Mouse (Mus musculus): Measurements from ENCODE around the gene Cfap157. TPM values are rescaled to one million over a fixed set of nuclear protein-coding genes. Genes with fewer than 3 reads are reported as not detected.

Gene Cfap157
- polyA plus RNA-seq, 1 experiment from 2014 or later = 0.36 TPM

GRCm38 (mm10) chr2:32758503-32758902, 25.7 kb downstream of the Cfap157 start:
- no peaks in the 10 kb centered on the region for H3K27me3 ChIP-seq (ENCODE audit: control insufficient read depth, insufficient read depth, low read length)
- no peak overlapping the region for H3K4me2 ChIP-seq (ENCODE audit: low read length)
- H3K4me3 ChIP-seq (ENCODE audit: control insufficient read depth in 1 of 2, insufficient read depth in 1 of 2, low read depth in 1 of 2, low read length in 2 of 2) = no peak overlapping the region
- WGBS = 71% methylated on average over 8 of the region's 8 CpGs
- no peak overlapping the region for H3K9ac ChIP-seq (ENCODE audit: low read length)
- H3K27ac ChIP-seq (replicated peaks in 1 of 2; ENCODE audit: control insufficient read depth in 1 of 2, insufficient read depth in 1 of 2, low read depth in 2 of 2, low read length in 2 of 2) = no peak overlapping the region
- ATAC-seq (ENCODE audit: insufficient number of reproducible peaks, insufficient read depth, low FRiP score, low read depth) = no peak
- no peaks in the 10 kb centered on the region for H3K9me3 ChIP-seq (ENCODE audit: control insufficient read depth, low read length)
- peaks cover 55% of the 10 kb centered on the region for H3K36me3 ChIP-seq (ENCODE audit: control insufficient read depth, insufficient read depth, low read length)
- H3K4me1 ChIP-seq (ENCODE audit: control insufficient read depth in 2 of 2, insufficient read depth in 2 of 2, low read length in 2 of 2) = no peaks in the 10 kb centered on the region

GRCm38 (mm10) chr2:32757056-32757845, 27.0 kb downstream of the Cfap157 start, which contains the start of gene Tor2a:
Gene Tor2a (plus strand): TSS chr2:32757234.
- ATAC-seq (ENCODE audit: insufficient number of reproducible peaks, insufficient read depth, low FRiP score, low read depth) = peak; percentile 91
- H3K4me2 ChIP-seq (ENCODE audit: low read length) = peak within 1 kb of the TSS; percentile 70
- no peaks in the 10 kb centered on the region for H3K27me3 ChIP-seq (ENCODE audit: control insufficient read depth, insufficient read depth, low read length)
- H3K9me3 ChIP-seq (ENCODE audit: control insufficient read depth, low read length) = no peaks in the 10 kb centered on the region
- peak within 1 kb of the TSS; percentile 94 for H3K9ac ChIP-seq (ENCODE audit: low read length)
- peak within 1 kb of the TSS; percentile 79 to 81 for H3K4me3 ChIP-seq (ENCODE audit: control insufficient read depth in 1 of 2, insufficient read depth in 1 of 2, low read depth in 1 of 2, low read length in 2 of 2)
- peak within 1 kb of the TSS; percentile 75 to 91 for H3K27ac ChIP-seq (replicated peaks in 1 of 2; ENCODE audit: control insufficient read depth in 1 of 2, insufficient read depth in 1 of 2, low read depth in 2 of 2, low read length in 2 of 2)
- WGBS = under 1% methylated on average over 66 of the region's 66 CpGs
- peaks cover 55% of the 10 kb centered on the region for H3K36me3 ChIP-seq (ENCODE audit: control insufficient read depth, insufficient read depth, low read length)
- H3K4me1 ChIP-seq (ENCODE audit: control insufficient read depth in 2 of 2, insufficient read depth in 2 of 2, low read length in 2 of 2) = no peaks in the 10 kb centered on the region

- no peak overlapping the region for H3K27ac ChIP-seq (replicated peaks in 1 of 2; ENCODE audit: control insufficient read depth in 1 of 2, insufficient read depth in 1 of 2, low read depth in 2 of 2, low read length in 2 of 2)
- peak overlapping the region; percentile 38 for H3K4me2 ChIP-seq (ENCODE audit: low read length)
- ATAC-seq (ENCODE audit: insufficient number of reproducible peaks, insufficient read depth, low FRiP score, low read depth) = no peak
Observed at GRCm38 (mm10) chr2:32756674-32757055, 27.6 kb downstream of the Cfap157 start.

GRCm38 (mm10) chr2:32752181-32752580, 32.0 kb downstream of the Cfap157 start:
- Histone ChIP-seq H3K9me3 (ENCODE audit: control insufficient read depth, low read length) (no peaks in the 10 kb centered on the region), H3K27ac (replicated peaks in 1 of 2; ENCODE audit: control insufficient read depth in 1 of 2, insufficient read depth in 1 of 2, low read depth in 2 of 2, low read length in 2 of 2) (no peak overlapping the region), H3K4me2 (ENCODE audit: low read length) (peak overlapping the region; percentile 75), H3K36me3 (ENCODE audit: control insufficient read depth, insufficient read depth, low read length) (peaks cover 72% of the 10 kb centered on the region), H3K4me3 (ENCODE audit: control insufficient read depth in 1 of 2, insufficient read depth in 1 of 2, low read depth in 1 of 2, low read length in 2 of 2) (peak overlapping the region in 1 of 2 experiments; percentile 44; a peak in 1 of 4 replicates), H3K4me1 (ENCODE audit: control insufficient read depth in 2 of 2, insufficient read depth in 2 of 2, low read length in 2 of 2) (peaks cover 0 to 4% of the 10 kb centered on the region in 2 experiments; a peak in 2 of 4 replicates), H3K27me3 (ENCODE audit: control insufficient read depth, insufficient read depth, low read length) (no peaks in the 10 kb centered on the region), H3K9ac (ENCODE audit: low read length) (no peak overlapping the region)
- no peak for ATAC-seq (ENCODE audit: insufficient number of reproducible peaks, insufficient read depth, low FRiP score, low read depth)
- WGBS = 61% methylated on average over 10 of the region's 10 CpGs

More at GRCm38 (mm10) chr2:32756674-32757055, 27.6 kb downstream of the Cfap157 start:
- Histone ChIP-seq H3K9ac (ENCODE audit: low read length) (no peak overlapping the region), H3K4me3 (ENCODE audit: control insufficient read depth in 1 of 2, insufficient read depth in 1 of 2, low read depth in 1 of 2, low read length in 2 of 2) (peak overlapping the region in 1 of 2 experiments; percentile 81; a peak in 2 of 4 replicates), H3K27me3 (ENCODE audit: control insufficient read depth, insufficient read depth, low read length) (no peaks in the 10 kb centered on the region), H3K9me3 (ENCODE audit: control insufficient read depth, low read length) (no peaks in the 10 kb centered on the region), H3K36me3 (ENCODE audit: control insufficient read depth, insufficient read depth, low read length) (peaks cover 54% of the 10 kb centered on the region), H3K4me1 (ENCODE audit: control insufficient read depth in 2 of 2, insufficient read depth in 2 of 2, low read length in 2 of 2) (no peaks in the 10 kb centered on the region)
- WGBS = 41% methylated on average over 6 of the region's 6 CpGs

- Histone ChIP-seq H3K4me2 (ENCODE audit: low read length) (peak overlapping the region; percentile 75), H3K9ac (ENCODE audit: low read length) (peak overlapping the region; percentile 68), H3K36me3 (ENCODE audit: control insufficient read depth, insufficient read depth, low read length) (peaks cover 76% of the 10 kb centered on the region), H3K27ac (replicated peaks in 1 of 2; ENCODE audit: control insufficient read depth in 1 of 2, insufficient read depth in 1 of 2, low read depth in 2 of 2, low read length in 2 of 2) (peak overlapping the region; percentile 31 to 38; a peak in 2 of 4 replicates), H3K27me3 (ENCODE audit: control insufficient read depth, insufficient read depth, low read length) (no peaks in the 10 kb centered on the region), H3K4me1 (ENCODE audit: control insufficient read depth in 2 of 2, insufficient read depth in 2 of 2, low read length in 2 of 2) (peaks cover 0 to 4% of the 10 kb centered on the region in 2 experiments; a peak in 2 of 4 replicates), H3K4me3 (ENCODE audit: control insufficient read depth in 1 of 2, insufficient read depth in 1 of 2, low read depth in 1 of 2, low read length in 2 of 2) (peak overlapping the region; percentile 43 to 44), H3K9me3 (ENCODE audit: control insufficient read depth, low read length) (no peaks in the 10 kb centered on the region)
- 38% methylated on average over 9 of the region's 10 CpGs for WGBS
- peak; percentile 11; the same call in 1 of the 2 replicates for ATAC-seq (ENCODE audit: insufficient number of reproducible peaks, insufficient read depth, low FRiP score, low read depth)
Observed at GRCm38 (mm10) chr2:32751665-32752033, 32.6 kb downstream of the Cfap157 start.

- H3K4me2 ChIP-seq (ENCODE audit: low read length) = peak overlapping the region; percentile 75
- H3K9me3 ChIP-seq (ENCODE audit: control insufficient read depth, low read length) = no peaks in the 10 kb centered on the region
- H3K4me3 ChIP-seq (ENCODE audit: control insufficient read depth in 1 of 2, insufficient read depth in 1 of 2, low read depth in 1 of 2, low read length in 2 of 2) = peak overlapping the region; percentile 43 to 44
- 22% methylated on average over 31 of the region's 31 CpGs for WGBS
- H3K27me3 ChIP-seq (ENCODE audit: control insufficient read depth, insufficient read depth, low read length) = no peaks in the 10 kb centered on the region
- peak overlapping the region; percentile 68 for H3K9ac ChIP-seq (ENCODE audit: low read length)
- H3K27ac ChIP-seq (replicated peaks in 1 of 2; ENCODE audit: control insufficient read depth in 1 of 2, insufficient read depth in 1 of 2, low read depth in 2 of 2, low read length in 2 of 2) = peak overlapping the region; percentile 31 to 60; a peak in 2 of 4 replicates
- ATAC-seq (ENCODE audit: insufficient number of reproducible peaks, insufficient read depth, low FRiP score, low read depth) = peak; percentile 80
- H3K4me1 ChIP-seq (ENCODE audit: control insufficient read depth in 2 of 2, insufficient read depth in 2 of 2, low read length in 2 of 2) = peaks cover 0 to 4% of the 10 kb centered on the region in 2 experiments; a peak in 2 of 4 replicates
- H3K36me3 ChIP-seq (ENCODE audit: control insufficient read depth, insufficient read depth, low read length) = peaks cover 82% of the 10 kb centered on the region
Observed at GRCm38 (mm10) chr2:32750887-32751664, 33.2 kb downstream of the Cfap157 start.

GRCm38 (mm10) chr2:32750199-32750598, 34.0 kb downstream of the Cfap157 start:
- Histone ChIP-seq H3K27ac (replicated peaks in 1 of 2; ENCODE audit: control insufficient read depth in 1 of 2, insufficient read depth in 1 of 2, low read depth in 2 of 2, low read length in 2 of 2) (no peak overlapping the region), H3K27me3 (ENCODE audit: control insufficient read depth, insufficient read depth, low read length) (no peaks in the 10 kb centered on the region), H3K4me1 (ENCODE audit: control insufficient read depth in 2 of 2, insufficient read depth in 2 of 2, low read length in 2 of 2) (peaks cover 0 to 4% of the 10 kb centered on the region in 2 experiments; a peak in 2 of 4 replicates), H3K4me2 (ENCODE audit: low read length) (no peak overlapping the region), H3K4me3 (ENCODE audit: control insufficient read depth in 1 of 2, insufficient read depth in 1 of 2, low read depth in 1 of 2, low read length in 2 of 2) (no peak overlapping the region), H3K36me3 (ENCODE audit: control insufficient read depth, insufficient read depth, low read length) (peaks cover 87% of the 10 kb centered on the region), H3K9ac (ENCODE audit: low read length) (no peak overlapping the region), H3K9me3 (ENCODE audit: control insufficient read depth, low read length) (no peaks in the 10 kb centered on the region)
- 69% methylated on average over 7 of the region's 7 CpGs for WGBS
- no peak for ATAC-seq (ENCODE audit: insufficient number of reproducible peaks, insufficient read depth, low FRiP score, low read depth)

Data from heart, embryonic 14.5 days (tissue).